Mouse (Mus musculus) heart, postnatal 10 days (tissue): ENCODE measurements around the gene Fli1. TPM values are rescaled to one million over a fixed set of nuclear protein-coding genes. Genes with fewer than 3 reads are reported as not detected.

Experiments
- DNase-seq, 2 experiments: peaks; one replicate each; pipeline ENCODE4 v3.0.0; 2021
- intact Hi-C: fragments of 180-260 bp; cut with DNase I; formaldehyde crosslinking; loops from one replicate; pipeline ENCODE4 v1.15.1; 2025
- total RNA-seq, 2 experiments: library from RNA; stranded (reverse); gene quantifications; 2 replicates each; pipeline ENCODE4 v1.2.3; 2021

The Fli1 gene
- total RNA-seq, 2 experiments from 2014 or later, result 41.1 to 47.5 TPM

DNA sequence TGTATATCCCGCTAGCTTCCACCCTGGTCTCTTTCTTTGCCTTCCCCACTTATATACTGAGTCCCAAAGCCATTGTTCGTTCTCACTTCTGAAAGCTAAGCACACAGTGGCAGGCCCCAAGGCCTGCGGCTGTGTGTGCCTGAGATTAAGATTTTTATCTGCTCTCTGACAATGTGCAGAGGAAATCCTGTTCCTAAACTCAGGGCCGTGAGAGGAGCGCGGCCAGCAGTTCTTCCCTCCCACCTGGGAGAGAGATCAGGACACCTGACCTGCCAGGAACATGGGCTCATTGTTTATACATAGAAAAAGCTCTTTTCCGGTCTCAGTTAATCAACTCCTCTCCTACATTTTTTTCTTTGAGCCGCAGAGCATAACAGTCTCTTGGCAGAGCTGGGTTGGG, 36.5 kb downstream of the Fli1 start:
- DNase-seq, result peak in 1 of 2 experiments; percentile 54
- intact Hi-C loops, result loop anchor here (1.0 kb wide), 1 partner anchor 34 kb away; no protein-coding TSS in a partner anchor

DNA sequence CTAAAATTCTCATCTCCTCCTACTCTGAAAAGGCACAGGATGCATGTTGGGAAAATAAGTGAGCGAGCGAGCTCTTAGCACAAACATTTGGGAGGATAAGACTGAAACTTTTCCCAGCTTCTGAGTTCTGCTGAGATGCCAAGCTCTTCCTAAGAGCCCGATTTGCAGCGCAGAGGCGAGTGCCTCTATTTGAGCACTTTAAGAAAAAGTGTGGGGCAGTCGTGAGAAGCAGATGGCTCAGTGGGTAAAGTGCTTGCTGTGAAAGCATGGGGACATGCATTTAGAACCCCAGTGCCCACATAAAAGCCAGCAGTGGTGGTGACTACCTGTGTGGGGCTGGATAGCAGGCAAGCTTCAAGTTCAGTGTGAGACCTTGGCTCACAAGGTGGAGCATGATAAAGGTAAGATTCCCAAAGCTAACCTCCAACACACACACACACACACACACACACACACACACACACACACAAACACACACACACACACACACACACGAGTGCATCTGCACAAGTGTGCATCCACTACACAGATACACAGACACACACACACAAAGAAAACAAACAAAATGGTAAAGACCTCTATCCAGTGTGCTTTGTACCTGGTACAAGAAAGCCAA, 37.1 kb downstream of the Fli1 start:
- intact Hi-C loops, result loop anchor here (1.0 kb wide), 1 partner anchor 35 kb away; no protein-coding TSS in a partner anchor
- DNase-seq, result no peak

- DNase-seq, result peak in 1 of 2 experiments; percentile 46
- intact Hi-C loops, result no loop called here
Measured at GRCm38 (mm10) chr9:32503995-32504451, 38.6 kb downstream of the Fli1 start.

DNA sequence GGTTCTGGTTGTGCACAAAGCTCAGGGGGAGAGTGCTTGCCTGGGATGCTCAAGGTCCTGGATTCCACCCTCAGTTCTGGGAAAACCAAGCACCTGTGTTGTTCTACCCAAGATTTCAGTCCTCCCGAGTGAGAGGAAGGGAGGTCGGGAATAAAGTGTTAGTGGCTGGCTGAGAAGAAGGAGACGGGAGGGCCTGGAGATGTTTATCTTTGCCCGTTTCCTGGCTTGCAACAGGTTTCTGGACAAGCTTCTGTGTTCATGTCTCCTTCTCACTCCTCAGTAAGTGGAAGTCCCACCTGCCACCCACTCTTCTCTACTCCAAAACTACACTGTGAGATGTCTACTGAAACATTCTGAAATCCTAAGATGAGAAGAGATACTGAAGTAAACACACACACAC, 39.2 kb downstream of the Fli1 start:
- intact Hi-C loops, result no loop called here

DNA sequence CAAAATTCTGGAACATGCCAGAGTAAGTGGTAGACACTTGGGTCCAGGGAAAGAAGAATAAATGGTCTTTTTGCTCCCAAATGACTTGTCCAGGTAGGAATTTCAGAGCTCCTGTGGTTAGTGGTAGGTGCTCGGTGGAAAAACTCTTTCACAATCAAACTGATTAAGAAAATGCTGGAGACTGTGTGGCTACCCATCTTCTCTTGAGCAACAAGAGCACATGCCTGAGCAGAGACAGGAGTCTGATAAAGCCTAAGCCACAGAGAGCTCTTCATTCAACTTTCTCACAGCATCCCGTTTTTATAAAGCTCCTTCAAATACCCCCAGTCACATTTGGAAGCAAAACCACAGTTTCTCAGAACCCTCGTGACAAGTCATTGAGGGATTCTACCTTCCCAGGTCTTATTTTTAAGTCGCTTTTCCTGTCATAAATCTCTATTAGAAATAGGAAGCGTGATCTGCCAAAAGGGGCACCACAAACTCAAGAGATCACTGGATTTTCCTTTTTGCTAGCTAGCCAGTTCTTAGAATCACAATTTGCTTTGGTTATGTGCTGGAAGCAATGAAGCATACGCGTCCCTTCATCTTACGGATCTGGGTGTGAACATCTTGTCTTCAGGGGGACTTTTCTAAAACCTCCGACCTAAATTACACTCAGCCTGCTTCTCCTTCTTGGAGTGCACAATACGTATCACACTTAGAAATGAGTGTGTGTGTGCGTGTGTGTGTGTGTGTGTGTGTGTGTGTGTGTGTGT, 40.2 kb downstream of the Fli1 start:
- intact Hi-C loops, result no loop called here
- no peak for DNase-seq

More for the DNA sequence above, 39.2 kb downstream of the Fli1 start:
- DNase-seq, result no peak

- no peak for DNase-seq
- intact Hi-C loops, result no loop called here
Measured at GRCm38 (mm10) chr9:32500886-32501285, 41.8 kb downstream of the Fli1 start.

GRCm38 (mm10) chr9:32500063-32500462, 42.6 kb downstream of the Fli1 start:
- DNase-seq, result no peak
- intact Hi-C loops, result no loop called here

- no peak for DNase-seq
- intact Hi-C loops, result no loop called here
Measured at GRCm38 (mm10) chr9:32499469-32499868, 43.2 kb downstream of the Fli1 start.

DNA sequence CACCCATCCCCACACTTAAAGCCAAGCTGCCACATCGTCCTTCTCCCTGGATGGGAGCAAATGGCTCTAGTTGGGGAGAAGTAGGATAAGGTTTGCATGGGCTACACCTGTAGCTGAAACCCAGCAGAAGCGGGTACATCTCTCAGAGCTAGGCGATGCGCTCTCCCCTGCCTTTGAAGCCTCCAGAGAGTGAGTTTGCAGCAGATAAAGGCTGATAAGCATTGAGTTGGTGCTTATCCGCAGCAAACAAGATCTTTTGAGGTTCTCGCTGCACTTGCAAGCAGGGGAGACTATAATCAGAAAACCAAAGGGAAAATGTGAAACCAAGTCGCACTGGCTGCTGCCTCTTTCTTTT, 47.0 kb downstream of the Fli1 start:
- no peak for DNase-seq
- intact Hi-C loops, result no loop called here

- intact Hi-C loops, result no loop called here
- no peak for DNase-seq
Measured at GRCm38 (mm10) chr9:32494891-32495642, 47.6 kb downstream of the Fli1 start.

DNA sequence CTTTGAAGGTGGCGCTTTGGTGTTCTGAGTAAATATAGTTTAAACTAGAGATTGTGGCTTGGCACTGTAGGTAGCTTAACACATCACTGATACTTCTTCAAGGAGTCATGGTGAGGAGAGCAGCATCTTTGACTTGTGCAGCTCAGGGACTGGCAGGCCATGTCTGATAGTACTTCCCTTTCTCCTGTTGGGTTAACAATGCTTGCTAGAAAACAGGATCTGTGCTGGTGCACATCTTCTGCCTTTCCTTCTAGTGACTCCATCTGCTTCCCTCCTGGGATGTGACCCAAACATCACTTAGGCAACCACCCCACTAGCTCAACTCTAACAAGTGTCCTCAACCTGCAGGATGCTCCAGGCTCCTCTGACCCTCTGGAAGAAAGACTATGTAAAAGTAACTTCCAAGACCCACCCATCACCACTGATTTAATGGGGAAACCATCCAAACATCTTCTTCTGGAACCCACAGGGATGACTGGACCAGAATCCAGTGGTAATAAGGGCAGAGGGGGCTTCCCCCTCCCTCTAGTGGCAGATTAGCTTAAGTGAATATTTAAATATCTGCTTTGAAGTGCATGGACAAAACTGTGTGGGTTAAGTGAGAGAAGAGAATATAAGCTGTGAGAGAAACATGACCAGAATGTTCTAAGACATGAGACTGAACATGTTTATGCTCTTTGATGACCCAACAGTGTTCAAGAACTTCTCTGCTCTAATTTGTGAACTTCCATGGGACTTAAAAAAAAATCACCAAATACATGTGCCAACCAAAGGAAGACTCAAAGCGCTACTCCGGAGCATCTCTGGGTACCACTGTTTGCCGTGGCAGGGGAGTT, 48.9 kb downstream of the Fli1 start:
- intact Hi-C loops, result no loop called here

GRCm38 (mm10) chr9:32492753-32493152, 49.9 kb downstream of the Fli1 start:
- no peak for DNase-seq
- intact Hi-C loops, result no loop called here

More for the DNA sequence above, 48.9 kb downstream of the Fli1 start:
- no peak for DNase-seq

DNA sequence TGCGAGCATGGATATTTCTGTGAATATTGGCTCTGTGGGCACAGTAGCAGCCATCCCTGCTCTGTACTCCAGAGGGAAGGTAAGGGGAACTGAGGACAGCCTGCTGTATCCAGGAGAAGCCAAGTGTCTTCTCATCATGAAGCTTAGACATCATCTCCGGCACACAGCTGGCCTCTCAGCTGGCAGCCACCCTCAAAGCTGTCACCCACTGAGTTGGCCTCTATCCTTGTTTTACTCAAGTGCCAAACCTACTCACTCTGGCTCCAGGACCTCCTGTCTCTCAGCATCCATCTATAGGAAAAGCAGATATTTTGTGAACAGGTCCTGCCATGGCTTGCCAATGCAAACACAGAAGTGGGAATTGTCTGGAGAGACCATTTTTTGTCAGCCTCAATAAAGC, 51.2 kb downstream of the Fli1 start:
- intact Hi-C loops, result no loop called here

DNA sequence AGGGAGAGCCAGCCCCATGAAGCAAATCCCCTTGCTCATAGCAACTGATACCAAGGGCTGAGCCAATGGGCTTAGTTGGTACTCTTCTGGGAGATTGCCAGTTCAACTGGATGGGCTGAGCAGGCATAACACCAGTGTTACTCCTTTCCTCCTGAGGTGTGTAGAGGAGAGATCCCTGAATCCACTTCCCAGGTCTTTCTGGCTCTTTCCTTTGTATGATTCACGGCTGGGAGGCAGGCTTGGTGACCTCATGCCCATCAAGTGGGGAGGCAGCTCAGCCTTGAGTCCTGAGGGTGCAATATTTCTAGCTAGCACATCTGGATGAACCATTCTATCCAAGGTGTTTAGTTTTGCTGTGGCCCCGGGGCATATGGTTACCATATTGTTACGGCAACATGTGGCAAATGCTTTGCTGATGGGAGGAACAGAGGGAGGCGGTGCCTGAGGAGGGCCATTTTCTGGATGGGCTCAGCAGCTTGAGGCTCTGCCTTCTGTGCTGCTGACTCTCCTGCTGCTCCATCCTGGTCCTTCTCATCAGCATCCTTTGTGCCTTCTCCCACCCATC, 52.8 kb downstream of the Fli1 start:
- intact Hi-C loops, result no loop called here
- no peak for DNase-seq

More for the DNA sequence above, 51.2 kb downstream of the Fli1 start:
- no peak for DNase-seq

DNA sequence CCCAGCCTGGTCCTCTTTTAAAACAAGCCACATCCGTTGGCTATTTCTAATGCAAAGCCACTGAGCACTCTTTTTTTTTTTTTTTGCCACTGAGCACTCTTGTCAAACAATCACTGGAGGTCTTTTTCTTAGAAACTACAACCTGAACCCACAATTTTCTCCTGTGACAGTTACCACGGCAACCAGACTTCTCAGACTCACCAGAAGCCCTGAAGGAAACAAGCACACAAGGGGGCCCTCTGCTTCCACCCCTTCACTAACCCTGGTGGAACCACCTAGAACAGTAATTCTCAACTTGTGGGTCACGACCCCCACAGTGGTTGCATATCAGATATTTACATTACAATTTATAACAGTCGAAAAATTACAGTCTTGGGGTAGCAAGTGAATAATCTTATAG, 53.3 kb downstream of the Fli1 start:
- DNase-seq, result no peak
- intact Hi-C loops, result no loop called here

GRCm38 (mm10) chr9:32488627-32489026, 54.0 kb downstream of the Fli1 start:
- intact Hi-C loops, result no loop called here

DNA sequence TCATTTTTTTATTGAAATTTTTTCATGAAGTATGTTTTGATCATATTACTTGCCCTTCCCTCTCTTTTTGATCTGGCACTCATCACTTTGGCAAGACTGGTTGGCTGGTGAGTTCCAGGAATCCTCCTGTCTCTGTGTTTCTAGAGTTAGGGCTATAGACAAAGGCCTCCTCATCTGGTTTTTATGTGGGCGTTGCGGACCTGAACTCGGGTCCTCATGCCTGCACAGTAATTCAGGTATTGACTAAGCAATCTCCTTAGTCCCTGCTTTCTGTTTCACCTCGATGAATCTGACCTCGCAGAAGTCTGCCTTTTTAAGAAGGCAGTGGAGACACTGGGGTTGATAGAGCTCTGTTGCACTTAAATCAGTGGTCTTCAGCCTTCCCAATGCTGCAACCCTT, 54.8 kb downstream of the Fli1 start:
- intact Hi-C loops, result no loop called here
- DNase-seq, result no peak

More at GRCm38 (mm10) chr9:32488627-32489026, 54.0 kb downstream of the Fli1 start:
- DNase-seq, result no peak

GRCm38 (mm10) chr9:32487401-32487800, 55.3 kb downstream of the Fli1 start:
- intact Hi-C loops, result no loop called here
- no peak for DNase-seq

DNA sequence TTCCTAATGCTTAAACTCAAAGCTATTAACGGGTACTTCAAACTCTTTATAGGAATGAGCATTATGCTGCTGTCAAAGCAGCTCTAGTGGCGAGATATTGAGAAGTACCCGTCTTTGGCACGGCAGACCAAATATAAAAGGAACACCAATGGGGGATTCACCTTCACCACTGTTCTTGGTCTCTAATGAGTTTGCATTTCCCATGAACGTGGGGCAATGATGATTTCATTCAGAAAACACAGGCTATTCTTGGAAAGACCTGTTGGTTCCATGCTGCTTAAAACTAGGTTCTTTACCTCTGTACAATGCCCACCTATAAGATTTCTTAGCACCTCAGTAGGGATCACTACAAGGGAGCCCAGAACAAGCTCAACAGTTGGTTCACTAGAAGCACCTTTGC, 62.2 kb downstream of the Fli1 start:
- no peak for DNase-seq
- intact Hi-C loops, result no loop called here

GRCm38 (mm10) chr9:32478799-32479198, 63.9 kb downstream of the Fli1 start:
- intact Hi-C loops, result no loop called here
- no peak for DNase-seq
